Mouse (Mus musculus) bone marrow, adult 2 months (tissue): ENCODE data around the gene Drosha.

ENCODE experiments used
- CTCF ChIP-seq: fragments of 200-500 bp; IDR thresholded peaks from 2 replicates; pipeline ENCODE4 v1.5.1; 2011; ENCODE audit warnings: low read length, control low read depth; ENCODE audit not compliant: control insufficient read depth, insufficient read depth
- POLR2A ChIP-seq: fragments of 200-500 bp; IDR thresholded peaks from 2 replicates; pipeline ENCODE4 v1.6.1; 2011; ENCODE audit warnings: low read depth, mild to moderate bottlenecking, control low read depth, low read length, borderline replicate concordance; ENCODE audit not compliant: control insufficient read depth

- no peak for TF ChIP-seq POLR2A
- TF ChIP-seq CTCF, result no peak
Measured at GRCm38 (mm10) chr15:12853471-12853870, 28.9 kb downstream of the Drosha start.
